Mouse (Mus musculus) heart, adult 11 months (tissue): ENCODE measurements at regions not wholly inside any gene's neighbourhood (a gene's known extent, or its start where the extent isn't known, plus 50 kb on each side); places are given as distances from the start of the nearest gene placed in this dataset.

ENCODE experiments used
- DNase-seq: peaks from one replicate; pipeline ENCODE4 v3.0.0; 2022

DNA sequence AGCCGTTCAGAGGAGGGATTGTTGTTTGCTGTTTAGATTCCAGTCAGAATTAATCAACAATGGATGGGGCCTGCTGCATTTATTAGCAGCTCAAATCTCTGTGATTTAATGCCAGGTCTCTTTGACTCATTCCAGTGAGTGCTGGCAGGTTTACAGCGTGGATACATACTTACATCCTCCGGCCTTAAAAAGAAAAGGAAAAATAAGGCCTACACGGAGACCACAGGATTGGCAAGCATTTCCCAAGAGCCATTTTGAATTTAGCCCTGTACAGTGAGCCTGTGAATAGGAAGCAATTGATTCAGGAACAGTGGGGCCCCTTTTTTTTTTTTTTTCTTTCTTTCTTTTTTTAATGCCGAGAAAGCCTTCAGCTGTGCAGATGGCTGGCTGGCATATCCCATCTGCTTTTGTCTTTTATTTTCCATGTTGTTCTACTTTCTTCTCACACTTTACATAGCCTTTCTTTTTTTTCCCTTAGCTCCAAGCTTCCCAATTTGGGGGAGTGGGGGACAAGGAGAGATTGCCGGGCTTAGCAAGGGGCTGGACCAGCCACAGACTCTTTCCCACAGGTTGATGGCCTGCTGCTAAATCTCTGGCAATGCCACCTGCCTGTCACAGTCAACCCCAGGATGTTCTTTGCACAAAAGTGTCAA lies 92.6 kb upstream of the Gm5148 start:
- DNase-seq: peak; percentile 85

DNA sequence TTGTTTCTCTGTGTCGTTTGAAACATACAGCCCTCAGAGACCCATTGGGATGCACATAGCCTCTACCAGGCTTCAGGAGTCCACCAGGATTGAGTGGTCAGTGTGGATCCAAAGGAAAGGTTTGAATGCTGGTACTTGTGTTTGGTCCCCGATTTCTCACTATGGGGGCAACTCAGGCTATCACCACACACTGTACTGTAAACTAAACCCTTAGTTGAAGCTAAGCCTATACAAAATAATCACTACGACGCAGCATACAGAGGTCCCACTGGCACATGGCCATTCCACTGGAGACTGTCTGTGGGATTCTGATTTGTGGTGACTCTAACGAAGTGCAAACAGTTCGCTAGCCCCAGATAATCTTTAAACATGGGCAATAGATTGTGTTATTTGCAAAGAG lies 91.5 kb upstream of the Gm5148 start:
- peak; percentile 70 for DNase-seq

DNA sequence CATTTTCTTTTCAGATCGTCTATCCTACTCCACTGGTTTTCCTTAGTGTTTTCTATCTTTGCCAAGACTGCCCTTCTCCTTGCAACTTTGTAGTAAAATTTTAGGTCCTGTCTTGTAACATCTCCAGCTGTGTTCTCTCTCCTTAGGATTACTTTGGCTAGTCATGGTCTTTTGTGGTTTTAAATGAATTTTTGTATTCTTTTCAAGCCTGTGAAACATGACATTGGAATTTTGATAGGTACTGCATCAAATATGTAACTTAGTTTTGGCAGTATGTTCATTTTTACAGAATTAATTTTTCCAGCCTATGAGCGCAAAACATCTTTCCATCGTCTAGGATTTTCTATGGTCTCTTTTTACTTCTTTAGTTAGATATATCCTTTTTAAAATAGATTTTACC lies 88.6 kb upstream of the Gm5148 start:
- no peak for DNase-seq

DNA sequence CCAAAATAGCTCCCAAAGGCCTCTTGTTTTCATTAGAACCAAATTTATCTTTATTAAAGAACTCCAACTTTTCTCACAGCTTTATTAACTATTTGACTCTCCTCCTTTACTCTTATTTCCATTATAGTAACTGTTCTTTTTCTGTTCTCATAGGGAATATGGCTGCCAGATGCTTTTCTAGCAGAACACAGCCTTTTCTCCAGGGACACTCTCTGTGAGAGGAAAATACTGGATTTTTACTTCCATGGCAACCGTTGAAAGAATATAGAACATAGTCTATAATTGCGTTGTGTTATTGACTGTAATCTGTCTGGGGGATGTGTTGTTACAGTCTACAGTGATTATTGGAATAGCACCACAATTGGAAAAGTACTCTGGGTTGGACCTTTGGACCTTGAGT lies 87.1 kb upstream of the Gm5148 start:
- no peak for DNase-seq

DNA sequence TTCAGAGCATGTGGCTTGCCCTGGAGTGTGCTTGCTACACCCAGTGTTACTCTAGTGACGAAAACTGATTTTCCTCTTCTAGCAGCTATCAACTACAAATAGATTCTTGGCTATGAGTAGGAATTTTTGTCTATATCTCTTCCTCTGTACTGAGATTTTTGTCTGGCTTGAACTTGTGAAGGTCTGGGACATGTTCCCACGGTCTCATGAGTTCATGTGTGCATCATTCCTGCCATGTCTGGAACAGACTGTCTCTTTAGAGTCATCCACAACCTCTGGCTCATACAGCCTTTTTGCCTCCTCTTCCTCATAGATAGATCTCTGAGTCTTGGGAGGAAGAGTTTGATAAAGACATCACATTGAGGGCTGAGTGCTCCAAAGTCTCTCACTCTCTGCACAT lies 86.5 kb upstream of the Gm5148 start:
- peak; percentile 95 for DNase-seq

DNA sequence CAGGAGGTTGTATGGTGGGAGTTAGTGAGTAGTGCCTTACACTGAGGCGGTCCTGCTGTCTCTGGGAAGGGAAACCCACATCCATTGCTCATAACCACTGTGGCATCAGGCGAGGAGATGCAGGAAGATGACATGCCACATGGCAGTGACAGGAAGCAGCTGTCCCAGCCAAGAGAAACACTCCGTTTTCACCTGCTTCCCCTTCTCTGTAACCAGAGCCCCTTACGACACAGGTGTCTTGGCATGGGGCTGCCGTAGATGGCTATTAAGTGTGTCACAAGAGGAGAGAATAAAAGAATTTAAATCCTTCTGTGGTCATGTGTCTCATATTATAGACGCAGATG lies 81.5 kb upstream of the Gm5148 start:
- DNase-seq: peak; percentile 87

DNA sequence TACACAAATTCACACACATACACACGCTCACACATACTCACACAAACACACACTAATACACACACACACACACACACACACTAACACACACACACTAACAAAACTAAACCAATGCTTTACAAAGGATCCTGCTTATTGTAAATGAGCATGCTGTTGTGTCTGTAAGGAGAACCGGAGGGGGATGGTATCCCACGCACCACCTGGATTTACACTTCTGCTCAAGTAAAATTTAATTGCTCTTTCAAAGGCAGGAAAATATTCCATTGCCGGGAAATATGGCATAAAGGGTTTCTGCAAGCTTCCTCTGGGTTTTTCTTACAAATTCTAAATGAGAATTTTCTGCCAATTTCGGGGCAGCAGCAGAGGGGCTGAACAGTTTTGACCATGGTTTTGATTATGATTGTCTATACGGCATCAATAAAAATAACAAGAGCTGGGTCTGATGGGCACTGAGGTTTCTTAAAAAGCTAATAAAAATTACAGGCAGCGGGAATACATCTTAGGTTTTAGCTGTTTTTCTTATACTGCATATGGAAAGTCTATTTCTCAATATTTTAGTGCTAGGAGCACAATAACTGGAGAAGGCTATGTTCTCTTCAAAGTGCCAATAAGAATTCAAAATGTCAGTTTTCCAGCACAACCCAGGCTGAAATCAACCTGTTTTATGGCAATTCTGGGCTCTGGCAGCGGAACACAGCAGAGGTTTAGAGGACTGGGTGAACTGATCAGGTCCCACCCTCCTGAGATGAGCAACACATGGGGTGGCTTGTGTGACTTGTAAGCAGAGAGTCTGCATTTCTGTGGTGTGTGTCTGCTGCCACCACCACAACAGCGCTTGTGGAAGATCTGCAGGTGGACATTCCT lies 80.9 kb upstream of the Gm5148 start:
- DNase-seq: peak; percentile 86

DNA sequence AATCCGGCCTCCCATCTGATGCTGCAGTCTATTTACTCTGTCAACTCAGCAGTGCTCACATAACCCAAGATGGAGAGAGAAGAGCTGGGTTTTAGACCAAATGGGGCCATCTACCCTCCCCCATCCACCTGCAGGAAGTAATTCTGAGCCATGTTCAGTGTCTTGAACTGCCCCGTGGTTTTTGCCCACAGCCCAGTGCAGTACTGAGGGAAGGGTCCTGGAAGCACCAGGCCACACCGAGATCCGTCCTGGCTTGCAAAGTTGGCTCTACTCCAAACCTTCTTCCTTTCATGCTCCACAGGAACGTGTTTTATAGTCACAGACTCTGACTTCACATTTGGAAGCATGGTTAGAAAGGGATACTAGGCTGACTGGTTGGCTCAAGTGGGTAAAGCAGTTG lies 80.0 kb upstream of the Gm5148 start:
- DNase-seq: peak; percentile 89

DNA sequence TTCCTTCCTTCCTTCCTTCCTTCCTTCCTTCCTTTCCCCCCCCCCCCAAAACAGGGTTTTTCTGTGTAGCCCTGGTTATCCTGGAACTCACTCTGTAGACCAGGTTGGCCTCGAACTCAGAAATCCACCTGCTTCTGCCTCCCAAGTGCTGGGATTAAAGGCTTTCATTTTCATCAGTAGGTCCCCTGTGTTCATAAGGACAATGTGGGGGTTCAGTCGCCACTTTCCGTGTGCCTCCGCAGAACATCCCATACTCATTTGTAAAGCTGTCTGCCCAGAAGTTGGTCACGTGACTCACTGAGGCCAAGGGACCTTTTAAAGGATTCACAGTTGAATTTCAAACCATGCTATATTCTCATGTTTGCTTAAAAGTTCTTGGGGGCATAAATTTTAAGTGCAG lies 79.5 kb upstream of the Gm5148 start:
- peak; percentile 58 for DNase-seq

DNA sequence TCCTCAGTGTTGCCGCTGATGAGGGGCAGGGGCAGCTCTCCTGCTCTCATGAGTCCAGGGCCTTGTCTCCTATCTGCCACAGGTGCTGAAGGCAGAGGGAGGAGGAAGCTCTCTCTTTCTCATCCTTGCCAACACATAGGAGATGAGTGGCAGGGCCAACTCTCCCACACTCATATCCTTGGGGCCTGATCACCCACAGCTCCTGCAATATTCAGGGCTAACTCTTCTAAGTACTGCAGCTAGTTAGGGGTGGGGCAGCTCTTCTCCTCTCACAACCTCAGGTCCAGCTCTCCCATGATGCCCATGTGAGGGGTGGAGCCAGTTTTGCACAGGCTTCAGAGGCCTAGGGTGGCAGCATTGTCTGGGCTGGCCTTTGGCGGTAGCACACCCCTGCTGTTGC lies 77.3 kb upstream of the Gm5148 start:
- DNase-seq: peak; percentile 76

DNA sequence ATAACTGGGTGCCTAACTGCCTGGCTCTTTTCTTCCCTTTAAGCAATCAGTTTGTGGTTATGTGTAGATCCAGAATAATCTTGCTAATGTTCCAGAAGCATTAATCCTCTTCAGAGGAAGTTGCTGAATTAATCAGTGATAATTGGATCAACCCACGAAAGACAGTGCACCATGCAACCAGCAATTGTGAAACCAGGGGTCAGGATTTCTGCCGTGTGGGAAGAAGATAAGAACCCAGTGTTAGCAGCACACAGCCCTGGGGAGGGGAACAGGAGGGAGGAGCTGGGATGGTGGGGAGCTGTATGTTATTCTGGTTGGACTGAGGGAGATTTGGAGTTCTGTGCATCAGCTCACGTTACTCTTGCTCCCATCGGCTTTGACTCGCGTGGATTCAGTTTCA lies 75.5 kb upstream of the Gm5148 start:
- no peak for DNase-seq

DNA sequence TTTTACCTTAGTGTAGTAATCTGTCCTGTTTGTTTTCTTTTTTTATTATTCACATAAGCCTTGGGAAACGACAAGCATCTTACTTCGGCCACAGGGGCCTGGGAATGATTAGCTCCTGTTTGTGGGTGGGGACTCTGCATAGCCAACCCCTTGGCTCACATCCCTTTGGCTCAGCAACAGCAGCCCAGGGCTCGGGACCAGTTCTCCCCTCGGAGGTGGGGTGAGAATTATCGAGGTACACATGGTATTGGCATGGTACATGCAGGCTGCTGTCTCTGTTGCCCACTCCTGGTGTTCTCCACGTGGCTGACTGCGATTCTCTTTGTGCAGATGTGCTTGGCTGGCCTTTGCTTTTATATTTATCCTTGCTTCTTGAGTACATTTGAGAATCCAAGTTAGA lies 65.4 kb upstream of the Gm5148 start:
- peak; percentile 88 for DNase-seq

DNA sequence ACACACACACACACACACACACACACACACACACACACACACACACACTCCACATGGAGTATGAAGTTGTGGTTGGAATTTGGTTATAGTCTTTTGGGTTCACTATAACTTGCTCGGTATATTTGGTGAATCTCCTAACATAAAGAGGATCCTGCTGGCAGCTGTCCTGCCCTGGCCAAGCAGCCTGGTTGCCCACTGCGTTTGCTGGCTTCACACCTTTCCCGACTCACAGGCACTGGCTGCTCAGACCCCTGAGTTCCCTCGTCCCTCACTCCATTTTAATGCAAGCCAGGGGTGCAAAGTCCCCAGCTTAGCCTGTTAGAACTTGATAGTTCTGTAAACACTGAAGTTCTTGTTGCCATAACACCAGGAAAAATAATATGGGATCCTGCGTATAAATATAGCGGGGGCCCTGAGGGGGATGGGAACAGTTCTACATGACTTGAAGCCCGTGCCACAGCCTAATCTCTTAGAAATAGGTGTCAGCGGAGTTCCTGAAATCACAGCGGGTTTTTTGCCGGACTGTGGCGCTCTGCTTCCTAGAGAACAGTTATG lies 64.9 kb upstream of the Gm5148 start:
- DNase-seq: peak; percentile 81

DNA sequence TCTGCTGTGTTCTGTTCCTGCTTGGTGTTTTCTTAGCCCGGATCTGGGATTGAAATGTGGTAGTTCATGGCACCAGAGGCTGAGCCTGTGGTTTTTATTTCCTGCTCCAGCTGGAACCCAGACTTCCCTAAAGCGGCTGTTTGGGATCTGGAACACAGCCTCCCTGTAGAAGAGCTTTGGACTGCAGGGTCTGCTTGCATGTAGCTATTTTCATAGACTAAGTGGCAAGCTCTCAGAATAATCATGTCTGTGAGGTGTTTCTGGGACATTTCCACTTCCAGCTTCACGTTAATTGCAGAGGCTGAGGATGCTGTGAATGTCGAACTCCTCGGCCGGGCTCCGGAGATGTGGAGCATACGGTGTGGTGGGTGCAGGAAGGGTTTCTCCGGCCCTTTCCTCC lies 64.1 kb upstream of the Gm5148 start:
- peak; percentile 96 for DNase-seq

DNA sequence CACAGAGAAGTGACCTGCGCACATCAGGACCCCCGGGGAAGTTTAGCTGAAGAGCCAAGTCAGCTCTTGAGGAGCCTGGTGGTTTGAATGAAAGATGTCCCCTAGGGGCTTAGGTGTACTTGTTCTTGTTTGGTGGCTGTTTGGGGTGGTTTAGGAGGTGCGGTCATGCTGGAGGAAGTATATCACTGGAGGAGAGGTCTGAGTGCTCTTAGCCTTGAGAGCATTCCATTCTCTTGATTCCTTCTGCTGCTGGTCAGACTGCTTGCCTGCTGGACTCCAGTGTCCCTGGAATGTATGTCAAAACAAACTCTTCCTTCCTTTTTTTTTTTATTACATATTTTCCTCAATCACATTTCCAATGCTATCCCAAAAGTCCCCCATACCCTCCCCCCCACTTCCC lies 62.5 kb upstream of the Gm5148 start:
- DNase-seq: peak; percentile 72

DNA sequence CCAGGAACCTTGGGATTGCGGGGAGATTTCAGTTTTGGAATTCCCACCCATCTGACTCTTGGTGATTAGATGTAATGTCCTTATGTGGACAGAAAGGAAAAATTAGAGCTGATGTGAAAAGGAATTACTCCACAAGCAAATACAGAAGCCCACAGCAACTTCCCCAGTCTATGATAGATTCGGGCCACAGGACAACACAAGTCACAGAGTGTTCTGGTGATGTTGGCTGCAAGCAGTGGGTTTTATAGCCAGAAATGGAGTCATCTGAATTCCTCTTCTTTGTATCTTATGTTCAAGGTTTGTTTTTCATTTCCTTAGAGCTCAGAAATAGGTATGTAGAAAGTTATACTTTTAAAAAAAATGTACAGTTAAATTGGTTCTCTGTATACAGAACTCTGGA lies 56.8 kb upstream of the Gm5148 start:
- peak; percentile 88 for DNase-seq

DNA sequence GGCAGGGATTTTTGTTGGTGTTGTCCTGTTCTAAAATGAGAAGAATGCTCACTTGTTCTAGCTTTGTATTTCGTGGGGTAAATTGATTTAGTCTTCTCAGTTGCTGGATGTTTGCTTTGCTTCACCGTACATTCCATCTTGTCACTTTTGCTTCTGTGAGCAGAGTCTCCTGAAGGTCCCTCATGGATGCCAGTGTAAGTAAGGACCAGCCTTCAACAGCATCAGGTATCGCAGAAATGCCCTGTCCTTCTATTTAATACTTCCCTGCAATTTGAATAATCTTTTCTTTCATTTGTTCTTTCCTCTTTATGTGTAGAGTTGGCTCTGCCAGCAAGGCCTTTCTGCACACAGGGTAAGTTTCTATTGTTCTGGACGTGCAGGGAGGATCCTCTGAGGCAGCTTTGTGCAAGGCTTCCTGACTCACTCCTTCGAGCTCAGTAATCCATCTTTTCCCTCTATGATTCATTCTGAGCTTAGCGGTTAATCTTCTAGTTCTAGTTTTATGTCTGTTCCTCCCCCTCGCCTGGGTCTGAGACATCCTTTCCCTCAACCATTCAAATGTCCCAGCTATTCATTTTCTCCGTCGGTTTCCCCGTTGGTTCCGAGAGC lies 55.7 kb upstream of the Gm5148 start:
- no peak for DNase-seq

DNA sequence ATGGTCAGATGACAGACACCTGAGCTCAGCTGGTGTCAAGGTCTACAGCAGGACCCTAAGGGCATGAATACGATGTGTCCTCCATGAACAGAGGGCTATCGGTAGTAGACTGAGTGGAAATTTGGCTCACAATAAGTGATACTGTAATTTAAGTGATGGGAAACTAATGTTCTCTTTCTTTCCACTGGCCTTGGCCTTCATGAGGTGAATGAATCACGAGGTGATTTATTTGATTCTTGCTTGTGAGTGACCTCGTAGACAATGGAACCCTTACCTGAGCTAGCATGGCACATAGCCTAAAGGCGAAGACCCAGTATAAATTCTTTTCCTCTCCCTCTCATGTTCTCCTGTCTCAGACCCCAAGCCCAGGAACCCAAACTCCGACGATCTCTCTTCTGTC lies 54.1 kb upstream of the Gm5148 start:
- DNase-seq: no peak

DNA sequence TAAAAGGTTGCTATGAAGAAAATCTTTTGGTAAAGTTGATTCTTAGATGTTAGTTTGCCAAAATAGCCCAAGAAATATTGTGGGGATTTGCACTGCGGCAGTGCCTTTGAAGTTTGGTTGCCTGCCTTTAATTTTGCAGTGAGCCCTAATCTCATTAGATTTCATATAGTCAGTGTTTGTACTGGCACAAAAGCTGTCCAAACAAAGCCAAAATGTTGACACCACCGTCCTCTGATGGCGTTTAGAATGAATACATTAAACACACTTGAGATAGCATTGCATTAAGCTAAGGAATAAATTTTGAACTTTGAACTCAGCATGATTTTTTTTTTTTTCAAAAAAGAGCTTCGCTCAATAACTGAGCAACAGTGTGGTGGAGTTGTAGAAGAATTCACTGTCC lies 51.9 kb upstream of the Gm5148 start:
- DNase-seq: no peak
